Mouse (Mus musculus): ENCODE data around the gene Nfix.

GRCm38 (mm10) chr8:84752734-84753582 lies 47.2 kb downstream of the Nfix start:
- TF ChIP-seq TCF12 (IDR thresholded peaks at IDR 0.05; ENCODE audit: insufficient read depth, poor library complexity, severe bottlenecking) (no peak), POLR2A (IDR thresholded peaks at IDR 0.05; ENCODE audit: insufficient read length, low read depth) (no peak), USF1 (IDR thresholded peaks at IDR 0.05; ENCODE audit: low read depth) (no peak), CEBPB (IDR thresholded peaks at IDR 0.05; ENCODE audit: insufficient read depth, poor library complexity, severe bottlenecking) (no peak), E2F4 (IDR thresholded peaks at IDR 0.05; ENCODE audit: insufficient read depth) (no peak), MAX (IDR thresholded peaks at IDR 0.05; ENCODE audit: low read depth) (no peak), SRF (IDR thresholded peaks at IDR 0.05; ENCODE audit: control insufficient read depth, insufficient read length, low read depth) (no peak)

All from myocyte (in vitro differentiated cells).